Mouse (Mus musculus) neutrophil, adult 59 days (primary cell): ENCODE results near the gene Gm10310. TPM values are rescaled to one million over a fixed set of nuclear protein-coding genes. Genes with fewer than 3 reads are reported as not detected.

ENCODE experiments used
- total RNA-seq, 2 experiments: library from RNA; stranded (reverse); gene quantifications; 1 replicate in 1 of 2; 2 replicates in 1 of 2; pipeline ENCODE4 v1.2.4; 2023

Gene Gm10310
- not detected for total RNA-seq

DNA sequence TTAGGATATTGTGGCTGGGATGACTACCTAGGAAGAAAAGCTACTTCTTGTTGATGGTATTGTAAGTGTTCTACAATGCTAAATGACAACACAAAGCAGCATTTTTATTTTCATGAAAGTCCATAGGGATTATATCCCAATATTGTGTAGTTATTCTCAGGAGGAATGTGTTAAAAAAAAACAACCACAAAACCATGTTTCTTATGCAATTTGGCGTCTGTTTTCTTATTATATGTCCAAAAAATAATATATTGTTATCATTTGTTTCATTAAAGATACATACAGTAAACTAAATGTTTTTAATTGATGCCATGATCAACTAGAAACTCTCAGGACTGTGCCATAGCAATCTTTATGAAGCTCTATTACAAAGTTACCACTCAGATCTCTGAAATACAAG, at the start of gene Gm10310:
Gene Gm10310, minus strand, starts transcription at position 101 of the 400 bp plus-strand sequence.

DNA sequence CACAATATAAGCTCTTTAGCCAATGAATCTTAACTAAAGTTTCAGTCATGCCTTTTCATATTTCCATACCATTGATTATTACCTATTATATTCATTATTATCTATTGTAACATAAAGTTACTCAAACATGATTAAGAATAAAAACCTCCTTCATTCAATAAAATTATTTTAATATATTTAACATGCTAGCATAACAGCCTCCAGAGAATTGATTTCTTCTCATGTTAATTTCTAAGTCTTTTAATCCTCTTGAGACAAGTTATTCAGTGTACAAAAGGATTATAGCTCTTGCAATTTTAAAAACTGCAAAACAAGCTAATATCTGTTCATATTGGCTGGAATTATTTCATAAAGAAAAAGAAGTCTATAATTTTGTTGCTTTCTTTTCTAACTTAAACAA, 45.2 kb upstream of the Gm10310 start, which contains the start of gene Olfr821:
Gene Olfr821, plus strand, starts transcription at position 301 of the 400 bp plus-strand sequence.

DNA sequence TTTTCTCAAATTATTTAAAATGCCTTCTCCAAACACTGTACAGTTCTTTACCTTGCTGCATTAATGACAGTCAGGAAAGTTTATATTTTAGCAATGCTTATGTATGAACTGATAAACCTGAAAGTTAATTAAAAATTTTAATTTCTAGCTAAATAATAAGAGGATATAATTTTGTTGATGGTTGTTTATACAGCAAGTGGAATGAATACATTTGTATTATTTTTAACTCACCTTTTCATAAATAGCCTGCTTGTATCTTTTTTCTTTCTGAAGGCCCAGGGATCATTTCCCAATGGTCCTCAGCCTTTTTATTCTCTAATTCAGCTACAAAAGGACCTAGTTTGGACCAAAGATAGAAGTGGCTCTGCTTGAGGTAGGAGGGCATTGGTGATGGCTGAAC, 27.5 kb upstream of the Gm10310 start, which contains the start of gene Olfr820:
Gene Olfr820, plus strand, starts transcription at position 301 of the 400 bp plus-strand sequence.

DNA sequence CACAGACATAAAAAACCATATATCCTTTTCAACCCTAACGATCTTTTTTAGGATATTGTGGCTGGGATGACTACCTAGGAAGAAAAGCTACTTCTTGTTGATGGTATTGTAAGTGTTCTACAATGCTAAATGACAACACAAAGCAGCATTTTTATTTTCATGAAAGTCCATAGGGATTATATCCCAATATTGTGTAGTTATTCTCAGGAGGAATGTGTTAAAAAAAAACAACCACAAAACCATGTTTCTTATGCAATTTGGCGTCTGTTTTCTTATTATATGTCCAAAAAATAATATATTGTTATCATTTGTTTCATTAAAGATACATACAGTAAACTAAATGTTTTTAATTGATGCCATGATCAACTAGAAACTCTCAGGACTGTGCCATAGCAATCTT, 8.8 kb downstream of the Gm10310 start, which contains the start of gene Olfr247:
Gene Olfr247, minus strand, starts transcription at position 101 of the 400 bp plus-strand sequence.

DNA sequence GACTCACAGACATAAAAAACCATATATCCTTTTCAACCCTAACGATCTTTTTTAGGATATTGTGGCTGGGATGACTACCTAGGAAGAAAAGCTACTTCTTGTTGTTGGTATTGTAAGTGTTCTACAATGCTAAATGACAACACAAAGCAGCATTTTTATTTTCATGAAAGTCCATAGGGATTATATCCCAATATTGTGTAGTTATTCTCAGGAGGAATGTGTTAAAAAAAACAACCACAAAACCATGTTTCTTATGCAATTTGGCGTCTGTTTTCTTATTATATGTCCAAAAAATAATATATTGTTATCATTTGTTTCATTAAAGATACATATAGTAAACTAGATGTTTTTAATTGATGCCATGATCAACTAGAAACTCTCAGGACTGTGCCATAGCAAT, 17.7 kb downstream of the Gm10310 start, which contains the start of gene Olfr819:
Gene Olfr819, minus strand, starts transcription at position 101 of the 400 bp plus-strand sequence.

DNA sequence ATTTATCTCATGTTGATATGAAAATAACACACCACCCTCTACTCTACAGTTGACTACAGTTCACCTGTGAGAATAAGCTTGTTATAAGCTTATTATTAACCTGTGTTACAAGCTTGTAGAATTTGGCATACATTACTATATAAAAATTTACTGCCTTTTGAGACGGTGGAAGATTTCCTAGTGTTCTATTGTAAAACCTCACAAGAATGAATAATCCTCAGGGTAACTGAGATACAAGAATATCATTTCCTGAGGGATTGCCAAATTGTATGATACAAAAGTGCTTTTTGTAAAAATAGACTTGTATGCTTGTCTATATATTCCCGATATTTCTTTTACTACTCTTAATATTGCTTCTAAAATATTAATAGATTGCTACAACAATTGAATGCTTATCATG, 35.9 kb downstream of the Gm10310 start, which contains the start of gene Olfr818:
Gene Olfr818, minus strand, starts transcription at position 101 of the 400 bp plus-strand sequence.

Other genes with a start within 250 kb of the Gm10310 start
- not detected for gene Olfr806, start 243.1 kb downstream of the Gm10310 start, total RNA-seq
- not detected for gene Olfr807, start 227.3 kb downstream of the Gm10310 start, total RNA-seq
- gene Olfr808, start 219.6 kb downstream of the Gm10310 start, total RNA-seq = not detected
- gene Olfr809, start 210.4 kb downstream of the Gm10310 start, total RNA-seq = not detected
- not detected for gene Olfr810, start 190.1 kb downstream of the Gm10310 start, total RNA-seq
- gene Olfr811, start 180.7 kb downstream of the Gm10310 start, total RNA-seq = not detected
- not detected for gene Olfr812, start 139.0 kb downstream of the Gm10310 start, total RNA-seq
- gene Olfr813, start 129.7 kb downstream of the Gm10310 start, total RNA-seq = not detected
- not detected for gene Olfr814, start 105.2 kb downstream of the Gm10310 start, total RNA-seq
- gene Olfr815, start 79.2 kb downstream of the Gm10310 start, total RNA-seq = not detected
- not detected for gene Olfr816, start 69.5 kb downstream of the Gm10310 start, total RNA-seq
- gene Olfr818, start 36.0 kb downstream of the Gm10310 start, total RNA-seq = not detected
- gene Olfr819, start 17.8 kb downstream of the Gm10310 start, total RNA-seq = not detected
- not detected for gene Olfr247, start 8.9 kb downstream of the Gm10310 start, total RNA-seq
- gene Olfr820, start 27.6 kb upstream of the Gm10310 start, total RNA-seq = not detected
- gene Olfr821, start 45.3 kb upstream of the Gm10310 start, total RNA-seq = not detected
- not detected for gene Olfr822, start 86.1 kb upstream of the Gm10310 start, total RNA-seq
- not detected for gene Olfr823, start 130.3 kb upstream of the Gm10310 start, total RNA-seq
- gene Olfr824, start 144.9 kb upstream of the Gm10310 start, total RNA-seq = not detected
- gene Olfr825, start 181.7 kb upstream of the Gm10310 start, total RNA-seq = not detected
- gene Olfr826, start 199.1 kb upstream of the Gm10310 start, total RNA-seq = not detected
- not detected for gene Olfr827, start 229.3 kb upstream of the Gm10310 start, total RNA-seq